Mouse (Mus musculus) spleen, postnatal 14 days (tissue): ENCODE measurements around the gene Ndufa4l2.

Experiments used
- DNase-seq, 2 experiments: peaks; one replicate each; pipeline ENCODE4 v3.0.0; 2021 to 2022; ENCODE audit warnings: low spot score in 2 of 2

Gene Ndufa4l2

DNA sequence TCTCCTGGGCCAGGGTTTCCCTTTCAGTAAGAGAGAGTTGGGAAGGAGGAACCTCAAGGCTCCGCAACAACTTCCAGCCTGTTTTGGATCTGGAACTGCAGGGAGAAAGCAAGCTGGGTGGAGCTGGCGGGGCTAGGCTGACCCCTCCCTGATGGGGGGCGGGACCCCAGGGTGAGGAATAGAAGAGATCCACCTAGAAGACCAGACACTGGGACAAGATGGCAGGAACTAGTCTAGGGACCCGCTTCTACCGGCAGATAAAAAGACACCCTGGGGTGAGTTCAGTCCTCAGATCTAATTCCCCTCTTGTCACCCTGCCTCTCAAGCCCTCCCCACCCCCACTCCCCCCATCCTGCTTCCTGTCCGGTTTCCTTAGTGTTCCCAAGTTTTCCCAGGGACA lies at the start of gene Ndufa4l2:
Gene Ndufa4l2, plus strand, starts transcription at position 204 of the 400 bp plus-strand sequence.
- no peak for DNase-seq

- no peak for DNase-seq
Observed at GRCm38 (mm10) chr10:127471281-127471988, 43.3 kb upstream of the Ndufa4l2 start.

DNA sequence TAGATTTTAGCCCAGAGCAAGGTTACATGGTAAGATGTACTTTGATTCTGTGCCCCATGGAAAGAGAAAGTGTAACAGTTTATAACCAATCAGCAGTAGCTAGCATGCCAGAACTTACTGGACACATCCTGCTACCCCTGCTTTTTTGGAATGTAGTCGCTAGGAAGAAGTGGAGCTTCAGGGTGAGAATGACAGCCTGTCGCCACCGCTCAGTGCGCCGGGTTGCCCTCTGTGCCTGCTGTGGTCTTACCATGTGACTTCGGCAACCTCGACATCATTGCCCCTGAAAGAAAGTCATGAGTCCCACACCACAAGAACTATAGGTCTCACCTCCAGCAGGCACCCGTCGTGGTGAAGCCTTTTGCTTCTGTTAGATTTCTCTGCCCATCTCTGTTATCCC lies 42.0 kb upstream of the Ndufa4l2 start:
- no peak for DNase-seq

DNA sequence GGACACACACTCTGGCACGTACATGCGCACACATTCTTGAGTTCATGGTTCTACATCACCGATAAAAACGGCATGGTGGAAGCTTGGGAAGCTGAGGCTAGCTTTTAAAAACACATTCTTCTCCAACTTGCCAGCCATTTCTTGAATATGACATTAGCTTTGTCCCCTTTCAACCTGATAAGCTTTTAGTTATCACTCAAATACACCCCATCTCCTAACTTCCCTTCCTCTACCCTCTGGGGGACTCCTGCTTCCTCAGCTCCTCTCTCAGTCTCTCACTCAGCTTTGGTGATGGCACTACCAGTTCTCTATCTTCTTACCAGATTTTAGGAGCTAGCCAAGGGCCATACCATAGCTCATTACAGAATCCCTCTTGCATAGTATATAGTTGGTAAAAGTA lies 39.6 kb upstream of the Ndufa4l2 start:
- no peak for DNase-seq

DNA sequence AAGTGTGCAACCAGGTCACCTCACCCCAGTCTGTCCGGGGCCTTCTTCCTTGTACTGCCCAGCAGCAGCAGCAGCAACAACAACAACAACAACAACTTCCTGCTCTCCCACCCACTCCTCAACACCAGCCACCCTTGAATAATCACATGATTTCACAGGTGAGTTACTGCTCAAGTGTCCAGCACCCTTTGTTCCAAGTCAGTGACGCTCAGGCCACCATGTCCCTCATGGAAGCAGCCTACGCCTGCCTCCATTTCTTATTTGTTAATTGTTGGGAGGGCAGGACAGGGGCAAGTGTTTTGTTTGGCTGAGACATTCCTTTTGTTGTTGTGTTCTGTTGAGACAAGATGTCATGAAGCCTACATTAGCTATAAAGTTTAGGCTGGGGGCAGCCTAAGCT lies 38.2 kb upstream of the Ndufa4l2 start:
- no peak for DNase-seq

DNA sequence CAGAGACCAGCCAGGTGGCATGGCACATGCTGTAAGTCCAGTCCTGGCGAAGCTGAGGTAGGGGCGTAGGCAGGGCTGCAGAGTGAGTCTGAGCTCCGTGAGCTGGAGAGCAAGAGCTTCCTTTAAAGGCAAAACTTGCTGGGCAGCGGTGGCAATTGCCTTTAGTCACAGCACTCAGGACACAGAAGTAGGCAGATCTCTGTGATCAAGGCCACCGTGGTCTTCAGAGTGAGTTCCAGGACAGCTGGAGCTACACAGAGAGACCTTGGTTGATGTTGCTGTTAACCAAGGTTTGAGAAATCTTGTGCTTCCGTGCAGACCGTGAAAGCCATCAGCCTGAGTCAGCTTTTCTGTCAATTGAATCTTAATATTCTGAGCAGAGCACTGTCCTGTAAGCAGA lies 37.5 kb upstream of the Ndufa4l2 start:
- no peak for DNase-seq

GRCm38 (mm10) chr10:127479131-127479530 lies 35.6 kb upstream of the Ndufa4l2 start:
- no peak for DNase-seq

DNA sequence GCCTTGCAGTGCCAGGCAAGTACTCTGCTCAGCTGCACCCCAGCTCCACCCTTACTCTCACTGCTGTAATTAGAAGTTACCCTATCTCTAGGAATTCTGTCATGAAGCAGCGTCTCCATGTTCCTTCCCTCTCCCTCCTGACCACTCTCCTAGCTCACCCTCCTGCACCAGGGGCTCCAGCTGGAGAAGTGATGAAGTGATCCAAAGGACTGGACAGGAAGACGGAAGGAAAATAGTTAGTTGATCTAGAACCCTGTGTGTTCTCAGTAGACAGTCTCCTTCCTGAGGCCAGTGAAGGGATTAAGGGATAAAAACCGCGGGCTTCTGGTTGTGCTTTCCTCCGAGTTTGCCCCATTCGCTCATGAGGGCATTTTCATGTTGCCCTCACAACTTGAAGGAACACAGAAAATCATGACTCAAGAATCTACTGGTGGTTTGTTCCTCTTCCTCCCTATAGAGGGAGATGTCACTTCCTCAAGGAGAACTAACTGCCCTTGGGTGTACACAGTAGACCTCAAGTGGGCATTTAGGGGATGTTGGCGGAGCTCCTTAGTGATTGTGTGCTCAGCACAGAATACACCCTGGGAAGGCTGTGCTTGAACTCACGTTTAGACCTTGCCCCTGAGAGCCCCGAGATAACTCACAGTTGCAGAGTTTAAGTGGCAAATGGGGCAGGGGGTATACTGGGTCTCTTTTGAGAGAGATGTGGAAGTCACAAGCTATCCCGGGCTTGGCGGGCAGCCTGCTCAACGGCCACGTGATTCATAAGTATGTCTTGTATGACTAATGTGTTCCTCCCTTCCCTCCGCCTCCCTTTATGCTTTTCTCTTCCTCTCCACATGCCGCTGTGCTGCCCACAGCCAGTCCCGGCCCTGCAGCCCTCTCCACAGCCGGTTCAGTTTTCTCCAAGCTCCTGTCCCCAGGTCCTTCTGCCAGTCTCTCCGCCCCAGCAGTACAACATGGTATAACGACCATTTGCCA lies 33.6 kb upstream of the Ndufa4l2 start:
- DNase-seq, result no peak

GRCm38 (mm10) chr10:127485235-127485634 lies 29.5 kb upstream of the Ndufa4l2 start:
- DNase-seq, result no peak

GRCm38 (mm10) chr10:127488856-127489255 lies 25.9 kb upstream of the Ndufa4l2 start:
- no peak for DNase-seq

GRCm38 (mm10) chr10:127490160-127491127 lies 24.3 kb upstream of the Ndufa4l2 start:
- DNase-seq, result no peak

DNA sequence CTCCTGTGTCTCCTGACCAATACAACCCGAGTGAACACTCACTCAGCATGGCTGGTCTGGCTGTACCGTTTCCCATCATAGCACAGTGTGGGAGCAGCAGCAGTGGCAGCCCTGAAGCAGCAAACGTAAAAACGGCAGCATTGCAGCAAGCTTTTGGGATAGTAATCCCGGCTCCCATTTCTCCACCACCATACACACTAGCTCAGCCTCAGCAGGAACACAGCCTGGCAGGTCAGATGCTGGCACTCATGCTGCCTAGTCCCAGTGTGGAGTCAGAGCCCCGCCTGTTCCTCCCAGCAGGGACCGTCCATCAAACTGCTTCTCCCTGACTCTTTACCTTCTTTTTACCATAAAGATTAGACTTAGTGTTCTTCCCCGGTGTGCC lies 23.6 kb upstream of the Ndufa4l2 start:
- DNase-seq, result no peak

DNA sequence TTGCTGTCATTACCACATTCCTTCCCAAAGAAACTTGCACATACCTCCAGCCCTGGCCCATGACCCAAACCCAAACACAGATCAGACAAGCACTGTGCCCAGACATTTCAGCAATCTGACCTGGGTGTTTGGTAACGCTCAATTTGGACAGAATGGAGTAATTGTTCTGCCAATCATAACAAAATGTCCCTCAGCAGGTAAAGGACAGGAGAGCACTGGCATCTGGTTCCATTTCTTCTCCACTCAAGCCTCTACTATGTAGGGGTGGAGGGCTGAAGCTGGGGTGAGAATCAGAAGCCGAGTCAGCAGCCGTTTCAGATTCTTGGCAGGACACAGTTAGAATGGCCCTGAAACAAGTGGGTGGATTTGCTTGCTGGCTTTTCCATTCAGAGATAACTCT lies 22.6 kb upstream of the Ndufa4l2 start:
- no peak for DNase-seq

DNA sequence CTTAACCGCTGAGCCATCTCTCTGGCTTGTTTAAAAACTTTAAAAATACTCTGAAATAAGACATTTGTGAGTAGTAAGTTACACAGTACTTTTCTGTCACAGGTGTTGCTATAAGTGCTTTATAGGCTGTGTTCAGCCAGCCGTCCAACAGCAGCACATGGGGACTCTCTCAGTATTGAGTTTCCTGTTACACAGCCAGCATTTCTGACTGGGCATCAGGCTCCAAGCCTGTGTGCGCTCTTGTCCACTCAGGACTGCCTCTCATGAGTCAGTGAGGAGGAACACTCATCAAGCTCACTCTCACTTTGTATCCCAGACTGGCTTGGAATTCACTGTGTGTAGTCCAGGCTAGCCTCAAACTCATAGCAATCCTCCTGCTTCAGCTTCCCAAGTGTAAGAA lies 18.6 kb upstream of the Ndufa4l2 start:
- no peak for DNase-seq

DNA sequence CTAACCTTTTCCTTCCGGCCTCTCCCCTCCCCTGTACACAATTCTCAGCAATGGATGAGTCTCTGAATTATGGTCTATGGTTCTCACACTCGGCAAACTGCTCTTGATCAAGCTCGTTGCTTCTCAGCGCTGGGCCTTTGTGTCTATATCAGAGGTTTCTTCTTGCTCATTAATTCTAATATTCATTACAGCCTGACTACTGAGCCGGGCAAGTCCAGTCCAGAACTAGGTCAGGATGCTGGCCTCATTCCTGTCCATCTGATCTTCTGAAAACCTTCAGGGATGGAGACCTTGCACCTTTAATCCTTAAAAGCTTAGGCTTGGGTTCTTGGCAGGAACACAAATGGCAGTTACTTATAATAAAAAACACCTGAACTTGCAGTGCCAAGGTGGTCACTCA lies 15.3 kb upstream of the Ndufa4l2 start:
- no peak for DNase-seq

DNA sequence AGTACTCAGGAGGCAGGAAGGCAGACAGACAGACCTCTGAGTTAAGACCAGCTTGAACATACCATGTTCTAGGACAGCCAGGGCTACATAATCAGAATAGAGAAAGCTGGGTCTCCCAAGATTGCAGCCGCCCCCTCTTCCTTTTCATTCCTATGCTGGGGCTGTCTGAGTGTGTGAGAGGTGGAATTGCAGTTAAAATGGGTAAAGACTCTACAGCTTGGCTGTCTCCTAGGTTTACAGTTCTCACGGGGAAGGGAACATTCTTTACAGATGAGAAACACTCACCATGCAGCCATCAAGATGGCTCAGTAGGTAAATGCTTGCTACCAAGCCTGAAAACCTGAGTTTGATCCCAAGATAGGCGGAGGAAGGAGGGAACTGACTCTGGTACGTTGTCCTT lies 14.7 kb upstream of the Ndufa4l2 start:
- no peak for DNase-seq

DNA sequence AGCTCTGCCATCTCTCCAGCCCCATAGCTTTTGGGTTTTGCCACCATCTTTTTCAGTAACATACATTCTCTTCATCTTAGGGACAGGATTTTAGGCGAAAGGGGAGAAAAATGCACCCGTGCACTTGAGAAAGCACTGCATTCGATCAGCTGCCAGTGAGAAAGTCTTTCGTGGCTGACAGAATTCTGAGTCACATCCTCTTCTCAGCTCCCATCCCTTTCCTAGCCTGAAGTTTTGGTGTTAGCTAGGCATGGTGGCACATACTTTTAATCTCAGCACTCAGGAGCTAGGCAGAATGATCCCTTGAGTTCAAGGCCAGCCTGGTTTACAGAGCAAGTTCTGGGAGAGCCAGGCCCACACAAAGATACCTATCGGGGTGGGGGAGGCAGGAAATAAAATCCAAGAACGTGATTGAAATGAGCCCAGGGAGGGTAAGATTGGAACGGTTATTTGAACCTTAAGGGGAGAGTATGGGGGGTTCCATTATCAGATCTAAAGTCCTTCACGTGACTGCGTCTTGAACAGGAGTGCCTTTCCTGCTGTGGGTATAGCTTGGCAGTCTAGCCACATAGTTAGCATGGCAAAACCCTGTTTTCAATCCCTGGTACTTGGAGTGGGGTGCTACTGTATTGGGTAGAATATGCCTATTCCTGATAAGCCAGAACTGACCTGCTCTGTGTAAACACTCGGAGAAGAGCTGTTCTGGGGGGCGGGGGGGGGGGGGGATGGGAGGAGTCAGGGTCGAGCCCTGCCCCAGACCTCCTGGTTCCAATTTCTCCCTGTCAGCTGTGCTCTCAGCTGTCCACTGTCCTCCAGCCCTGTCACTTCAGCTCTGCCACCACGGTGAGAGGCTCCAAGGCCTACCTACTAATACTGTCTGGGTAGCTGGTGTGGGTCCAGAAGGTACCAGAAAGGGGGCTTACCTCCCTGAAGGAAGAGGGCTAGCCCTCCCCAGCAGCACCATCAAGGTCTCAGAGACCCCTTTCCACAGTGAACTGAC lies 13.6 kb upstream of the Ndufa4l2 start, which contains the start of gene Stac3:
Gene Stac3, plus strand, starts transcription at position 793 of the 1,000 bp plus-strand sequence.
- no peak for DNase-seq

GRCm38 (mm10) chr10:127508239-127508638 lies 6.5 kb upstream of the Ndufa4l2 start:
- DNase-seq, result peak; percentile 51 to 72

DNA sequence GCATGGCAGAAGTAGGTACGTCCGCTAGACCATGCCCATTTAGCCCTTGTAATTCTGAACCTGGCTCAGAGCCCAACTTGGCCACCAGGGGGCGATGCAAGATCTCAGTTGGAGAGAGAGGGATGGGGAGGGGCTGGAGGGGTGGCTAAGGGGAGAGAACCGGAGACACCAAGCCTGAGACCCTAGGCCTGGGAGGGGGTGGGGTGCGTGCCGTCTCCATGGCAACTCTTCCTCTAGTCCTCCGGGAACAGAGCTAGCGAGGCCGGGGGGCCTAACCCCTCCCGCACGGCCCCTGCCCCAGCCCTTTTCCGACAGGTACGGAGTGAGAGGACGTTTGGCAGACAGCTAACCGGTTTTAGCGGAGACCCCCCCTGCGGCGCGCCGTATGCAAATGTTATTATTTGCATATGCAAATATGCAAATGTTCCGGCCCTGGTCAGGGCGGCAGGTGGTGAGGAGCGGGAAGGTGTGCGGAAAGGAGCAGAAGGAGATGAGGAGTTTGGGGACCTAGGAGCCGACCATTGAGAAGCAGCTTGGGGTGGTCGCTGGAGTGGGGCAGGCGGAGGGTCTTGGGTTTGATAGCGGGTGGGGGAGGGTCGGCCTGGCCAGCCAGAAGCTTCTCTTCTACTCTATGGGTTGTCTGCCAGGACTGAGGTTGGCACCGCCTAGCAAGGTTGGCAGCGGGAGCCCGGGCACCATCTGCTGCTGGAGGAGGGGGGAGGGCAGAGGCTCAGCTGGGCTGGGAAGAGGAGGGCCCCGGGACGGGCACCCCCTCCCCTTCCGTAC lies 5.5 kb upstream of the Ndufa4l2 start:
- DNase-seq, result peak; percentile 72 to 84
